Mouse (Mus musculus): ENCODE results near the gene Gm17469. TPM values are rescaled to one million over a fixed set of nuclear protein-coding genes. Genes with fewer than 3 reads are reported as not detected.
"Not testable (repeated sequence)": the region's sequence is repeated elsewhere in the genome, so short reads cannot be mapped to it uniquely, and the experiment has no call there.

The Gm17469 gene
- not detected for total RNA-seq (2021)
- long read RNA-seq, experiment 1: 0 reads
- long read RNA-seq, experiment 2: 0 reads

- DNase-seq (ENCODE audit: low spot score in 2 of 2): not testable (repeated sequence)
Observed at GRCm38 (mm10) chrX:124629593-124629992, at the start of gene Gm17469. Gene Gm17469, plus strand, starts transcription at chrX:124629893.

Other genes with a start within 250 kb of the Gm17469 start
- not detected for gene Gm17584, start 129.3 kb upstream of the Gm17469 start, total RNA-seq (2021)

Measured in adrenal gland, postnatal 4 days (tissue).